Mouse (Mus musculus) E14TG2a.4 (cell line): Measurements from ENCODE around the gene Kcnc2.
A peak's percentile ranks its signal among the peaks of the same experiment; 100 is the strongest.
"Not testable (repeated sequence)": the region's sequence is repeated elsewhere in the genome, so short reads cannot be mapped to it uniquely, and the experiment has no call there.

Experiments used
- H3K27me3 ChIP-seq: 2 replicates; pipeline ENCODE4 v1.6.1; 2014; ENCODE audit warnings: low read length, control low read depth; ENCODE audit not compliant: insufficient read depth
- H3K36me3 ChIP-seq: 2 replicates; pipeline ENCODE4 v1.6.1; 2014; ENCODE audit warnings: low read length, control low read depth; ENCODE audit not compliant: insufficient read depth
- H3K4me1 ChIP-seq: replicated peaks from 2 replicates; pipeline ENCODE4 v1.6.1; 2014; ENCODE audit warnings: low read depth, low read length, control low read depth
- H3K4me3 ChIP-seq: replicated peaks from 2 replicates; pipeline ENCODE4 v1.5.1; 2014; ENCODE audit warnings: mild to moderate bottlenecking, low read length
- H3K9me3 ChIP-seq: 2 replicates; pipeline ENCODE4 v1.6.1; 2014; ENCODE audit warnings: low read length, control low read depth
- CTCF ChIP-seq: conservative IDR thresholded peaks from 2 replicates; pipeline ENCODE4 v1.5.1; 2014; ENCODE audit warnings: low read length
- NANOG ChIP-seq: IDR thresholded peaks from 2 replicates; pipeline ENCODE4 v1.6.1; 2014; ENCODE audit warnings: borderline replicate concordance, low read length, mixed read lengths
- POU5F1 ChIP-seq: IDR thresholded peaks from 2 replicates; pipeline ENCODE4 v1.6.1; 2014; ENCODE audit warnings: low read length, borderline replicate concordance

The Kcnc2 gene

GRCm38 (mm10) chr10:112270887-112271802 is at the start of gene Kcnc2:
Gene Kcnc2 (plus strand): TSS chr10:112271121.
- Histone ChIP-seq H3K4me3 (peak within 1 kb of the TSS; percentile 77), H3K4me1 (peaks cover 25% of the 10 kb centered on the region), H3K27me3 (peaks cover 61% of the 10 kb centered on the region), H3K9me3 (no peaks in the 10 kb centered on the region), H3K36me3 (no peaks in the 10 kb centered on the region)
- TF ChIP-seq NANOG (no peak), POU5F1 (no peak)

- TF ChIP-seq NANOG (no peak), CTCF (no peak), POU5F1 (no peak)
- Histone ChIP-seq H3K36me3 (no peaks in the 10 kb centered on the region), H3K27me3 (no peaks in the 10 kb centered on the region), H3K4me3 (no peak overlapping the region), H3K4me1 (peaks cover 62% of the 10 kb centered on the region), H3K9me3 (no peaks in the 10 kb centered on the region)
These were observed 43.8 kb upstream of the Kcnc2 start for GRCm38 (mm10) chr10:112227073-112227472.

- not testable (repeated sequence) for H3K27me3 ChIP-seq, H3K36me3 ChIP-seq, H3K9me3 ChIP-seq
- H3K4me3 ChIP-seq = 0 out of 2 replicates have a peak overlapping the region, but pooled peaks have one; percentile 59
- peaks cover 55% of the 10 kb centered on the region for H3K4me1 ChIP-seq
- TF ChIP-seq NANOG = peak; percentile 65
- TF ChIP-seq POU5F1 = peak; percentile 15; the same call in 1 of the 2 replicates
These were observed 41.7 kb upstream of the Kcnc2 start for GRCm38 (mm10) chr10:112229091-112229843.

GRCm38 (mm10) chr10:112232733-112233132 is 38.2 kb upstream of the Kcnc2 start:
- not testable (repeated sequence) for H3K27me3 ChIP-seq, H3K36me3 ChIP-seq, H3K9me3 ChIP-seq, H3K4me3 ChIP-seq
- H3K4me1 ChIP-seq = peaks cover 30% of the 10 kb centered on the region

GRCm38 (mm10) chr10:112235396-112235940 is 35.5 kb upstream of the Kcnc2 start:
- H3K27me3 ChIP-seq, H3K4me3 ChIP-seq, H3K36me3 ChIP-seq, H3K9me3 ChIP-seq: not testable (repeated sequence)
- H3K4me1 ChIP-seq = peaks cover 11% of the 10 kb centered on the region

GRCm38 (mm10) chr10:112248273-112248672 is 22.6 kb upstream of the Kcnc2 start:
- H3K9me3 ChIP-seq = peaks cover 3% of the 10 kb centered on the region; the same call in 1 of the 2 replicates
- no peak for TF ChIP-seq NANOG
- no peak for TF ChIP-seq POU5F1
- no peak for TF ChIP-seq CTCF

GRCm38 (mm10) chr10:112263467-112263866 is 7.5 kb upstream of the Kcnc2 start:
- H3K4me3 ChIP-seq = no peak overlapping the region
- no peaks in the 10 kb centered on the region for H3K4me1 ChIP-seq
- H3K36me3 ChIP-seq = no peaks in the 10 kb centered on the region
- no peaks in the 10 kb centered on the region for H3K9me3 ChIP-seq
- TF ChIP-seq NANOG (no peak), POU5F1 (no peak), CTCF (no peak)
- H3K27me3 ChIP-seq = peaks cover 9% of the 10 kb centered on the region

More at GRCm38 (mm10) chr10:112248273-112248672, 22.6 kb upstream of the Kcnc2 start:
- Histone ChIP-seq H3K4me1 (no peaks in the 10 kb centered on the region), H3K27me3 (no peaks in the 10 kb centered on the region), H3K36me3 (no peaks in the 10 kb centered on the region), H3K4me3 (no peak overlapping the region)

GRCm38 (mm10) chr10:112269481-112269880 is 1.4 kb upstream of the Kcnc2 start:
- H3K9me3 ChIP-seq = no peaks in the 10 kb centered on the region
- no peaks in the 10 kb centered on the region for H3K36me3 ChIP-seq
- H3K4me3 ChIP-seq = no peak overlapping the region
- peaks cover 61% of the 10 kb centered on the region for H3K27me3 ChIP-seq
- TF ChIP-seq CTCF = no peak
- peaks cover 25% of the 10 kb centered on the region for H3K4me1 ChIP-seq
